Mouse (Mus musculus): ENCODE data around the gene Oat. TPM values are rescaled to one million over a fixed set of nuclear protein-coding genes. Genes with fewer than 3 reads are reported as not detected.

The Oat gene
- 139 and 151 TPM in 2 replicates for polyA plus RNA-seq (2015; fragmentation: Nextera tagmentation; extraction: Ambion mirVana)

- no peaks in the 10 kb centered on the region for H3K36me3 ChIP-seq (ENCODE audit: insufficient read depth, low read length)
- peak; percentile 97 for ATAC-seq (replicated peaks; ENCODE audit: low FRiP score, low read depth)
- H3K27me3 ChIP-seq (ENCODE audit: insufficient read depth, low read length) = no peaks in the 10 kb centered on the region
- DNase-seq (ENCODE audit: low spot score) = peak; percentile 96
- peak within 1 kb of the TSS; percentile 71 for H3K4me2 ChIP-seq (ENCODE audit: low read length)
- H3K9ac ChIP-seq (ENCODE audit: low read depth, low read length) = peak within 1 kb of the TSS; percentile 70
- no peak; the same call in 1 of the 2 replicates for TF ChIP-seq CTCF (IDR thresholded peaks at IDR 0.05; ENCODE audit: low read depth)
- no peaks in the 10 kb centered on the region for H3K4me1 ChIP-seq (replicated peaks; ENCODE audit: insufficient read depth, low read length)
- H3K27ac ChIP-seq = peak within 1 kb of the TSS; percentile 92
- no peaks in the 10 kb centered on the region for H3K9me3 ChIP-seq (replicated peaks; ENCODE audit: low read length)
- H3K4me3 ChIP-seq (replicated peaks; ENCODE audit: low read depth, low read length) = peak within 1 kb of the TSS; percentile 62
- WGBS = under 1% methylated on average over 49 of the region's 49 CpGs
Measured at GRCm38 (mm10) chr7:132576116-132576650, at the start of gene Oat. Gene Oat (minus strand): TSS chr7:132576398.

- H3K27ac ChIP-seq = no peak overlapping the region
- 33% methylated on average over 10 of the region's 10 CpGs for WGBS
- no peaks in the 10 kb centered on the region for H3K9me3 ChIP-seq (replicated peaks; ENCODE audit: low read length)
- H3K4me2 ChIP-seq (ENCODE audit: low read length) = no peak overlapping the region
- no peak overlapping the region for H3K4me3 ChIP-seq (replicated peaks; ENCODE audit: low read depth, low read length)
- no peaks in the 10 kb centered on the region for H3K4me1 ChIP-seq (replicated peaks; ENCODE audit: insufficient read depth, low read length)
- H3K27me3 ChIP-seq (ENCODE audit: insufficient read depth, low read length) = no peaks in the 10 kb centered on the region
- H3K36me3 ChIP-seq (ENCODE audit: insufficient read depth, low read length) = no peaks in the 10 kb centered on the region
- H3K9ac ChIP-seq (ENCODE audit: low read depth, low read length) = no peak overlapping the region
- no peak for TF ChIP-seq CTCF (IDR thresholded peaks at IDR 0.05; ENCODE audit: low read depth)
- DNase-seq (ENCODE audit: low spot score) = no peak
- no peak for ATAC-seq (replicated peaks; ENCODE audit: low FRiP score, low read depth)
Measured at GRCm38 (mm10) chr7:132624161-132624560, 48.0 kb upstream of the Oat start.

GRCm38 (mm10) chr7:132619975-132620918, 44.0 kb upstream of the Oat start:
- no peak overlapping the region for H3K9ac ChIP-seq (ENCODE audit: low read depth, low read length)
- no peak for TF ChIP-seq CTCF (IDR thresholded peaks at IDR 0.05; ENCODE audit: low read depth)
- H3K27me3 ChIP-seq (ENCODE audit: insufficient read depth, low read length) = no peaks in the 10 kb centered on the region
- ATAC-seq (replicated peaks; ENCODE audit: low FRiP score, low read depth) (no peak; the same call in 1 of the 2 replicates), DNase-seq (ENCODE audit: low spot score) (no peak)
- no peaks in the 10 kb centered on the region for H3K36me3 ChIP-seq (ENCODE audit: insufficient read depth, low read length)
- no peaks in the 10 kb centered on the region for H3K9me3 ChIP-seq (replicated peaks; ENCODE audit: low read length)
- no peak overlapping the region for H3K27ac ChIP-seq
- no peaks in the 10 kb centered on the region for H3K4me1 ChIP-seq (replicated peaks; ENCODE audit: insufficient read depth, low read length)
- no peak overlapping the region for H3K4me2 ChIP-seq (ENCODE audit: low read length)
- H3K4me3 ChIP-seq (replicated peaks; ENCODE audit: low read depth, low read length) = no peak overlapping the region
- 89% methylated on average over 15 of the region's 15 CpGs for WGBS

- Histone ChIP-seq H3K36me3 (ENCODE audit: insufficient read depth, low read length) (no peaks in the 10 kb centered on the region), H3K4me2 (ENCODE audit: low read length) (no peak overlapping the region), H3K9ac (ENCODE audit: low read depth, low read length) (no peak overlapping the region), H3K9me3 (replicated peaks; ENCODE audit: low read length) (no peaks in the 10 kb centered on the region), H3K4me1 (replicated peaks; ENCODE audit: insufficient read depth, low read length) (no peaks in the 10 kb centered on the region), H3K4me3 (replicated peaks; ENCODE audit: low read depth, low read length) (no peak overlapping the region), H3K27ac (no peak overlapping the region), H3K27me3 (ENCODE audit: insufficient read depth, low read length) (no peaks in the 10 kb centered on the region)
- no peak for ATAC-seq (replicated peaks; ENCODE audit: low FRiP score, low read depth)
- no peak for TF ChIP-seq CTCF (IDR thresholded peaks at IDR 0.05; ENCODE audit: low read depth)
- DNase-seq (ENCODE audit: low spot score) = no peak
- 90% methylated on average over 8 of the region's 8 CpGs for WGBS
Measured at GRCm38 (mm10) chr7:132619549-132619948, 43.4 kb upstream of the Oat start.

GRCm38 (mm10) chr7:132617021-132617564, 40.9 kb upstream of the Oat start:
- Histone ChIP-seq H3K4me3 (replicated peaks; ENCODE audit: low read depth, low read length) (no peak overlapping the region), H3K9ac (ENCODE audit: low read depth, low read length) (no peak overlapping the region), H3K27me3 (ENCODE audit: insufficient read depth, low read length) (no peaks in the 10 kb centered on the region), H3K4me2 (ENCODE audit: low read length) (no peak overlapping the region), H3K4me1 (replicated peaks; ENCODE audit: insufficient read depth, low read length) (no peaks in the 10 kb centered on the region), H3K36me3 (ENCODE audit: insufficient read depth, low read length) (no peaks in the 10 kb centered on the region), H3K27ac (no peak overlapping the region), H3K9me3 (replicated peaks; ENCODE audit: low read length) (no peaks in the 10 kb centered on the region)
- ATAC-seq (replicated peaks; ENCODE audit: low FRiP score, low read depth) (no peak), DNase-seq (ENCODE audit: low spot score) (no peak)
- no peak for TF ChIP-seq CTCF (IDR thresholded peaks at IDR 0.05; ENCODE audit: low read depth)
- 90% methylated on average over 5 of the region's 5 CpGs for WGBS

GRCm38 (mm10) chr7:132616391-132616790, 40.2 kb upstream of the Oat start:
- Histone ChIP-seq H3K4me1 (replicated peaks; ENCODE audit: insufficient read depth, low read length) (no peaks in the 10 kb centered on the region), H3K36me3 (ENCODE audit: insufficient read depth, low read length) (no peaks in the 10 kb centered on the region), H3K27ac (no peak overlapping the region), H3K4me2 (ENCODE audit: low read length) (no peak overlapping the region), H3K4me3 (replicated peaks; ENCODE audit: low read depth, low read length) (no peak overlapping the region), H3K27me3 (ENCODE audit: insufficient read depth, low read length) (no peaks in the 10 kb centered on the region), H3K9me3 (replicated peaks; ENCODE audit: low read length) (no peaks in the 10 kb centered on the region), H3K9ac (ENCODE audit: low read depth, low read length) (no peak overlapping the region)
- DNase-seq (ENCODE audit: low spot score) = no peak
- no peak for TF ChIP-seq CTCF (IDR thresholded peaks at IDR 0.05; ENCODE audit: low read depth)
- ATAC-seq (replicated peaks; ENCODE audit: low FRiP score, low read depth) = no peak
- 65% methylated on average over 6 of the region's 6 CpGs for WGBS
